Mouse (Mus musculus) erythroblast, embryonic 14.5 days (primary cell): Measurements from ENCODE around the gene Creb3l1. TPM values are rescaled to one million over a fixed set of nuclear protein-coding genes. Genes with fewer than 3 reads are reported as not detected.
A peak's percentile ranks its signal among the peaks of the same experiment; 100 is the strongest.

ENCODE experiments used
- H3K27me3 ChIP-seq: 2 replicates; pipeline ENCODE4 v1.6.1; 2012; ENCODE audit warnings: inconsistent platforms; ENCODE audit not compliant: control insufficient read depth
- H3K36me3 ChIP-seq: 2 replicates; pipeline ENCODE4 v1.6.1; 2012; ENCODE audit warnings: mild to moderate bottlenecking, inconsistent platforms; ENCODE audit not compliant: control insufficient read depth
- H3K4me1 ChIP-seq: 2 replicates; pipeline ENCODE4 v1.6.1; 2012; ENCODE audit warnings: inconsistent platforms; ENCODE audit not compliant: control insufficient read depth
- H3K4me3 ChIP-seq: replicated peaks from 2 replicates; pipeline ENCODE3; 2012; ENCODE audit warnings: moderate library complexity, mild to moderate bottlenecking, inconsistent platforms
- H3K9me3 ChIP-seq: 2 replicates; pipeline ENCODE4 v1.6.1; 2012; ENCODE audit warnings: low read length, inconsistent platforms, mixed read lengths; ENCODE audit not compliant: control insufficient read depth
- GATA1 ChIP-seq: IDR thresholded peaks from 2 replicates; pipeline ENCODE4 v1.6.1; 2012; ENCODE audit warnings: low read length, inconsistent platforms, mixed read lengths
- TAL1 ChIP-seq: IDR thresholded peaks from 3 replicates; pipeline ENCODE4 v1.6.1; 2012; ENCODE audit warnings: low read length, inconsistent platforms, mixed read lengths
- polyA plus RNA-seq: library from polyadenylated mRNA; stranded (reverse); fragments of >175 nt; gene quantifications from 2 replicates; pipeline ENCODE4 v1.2.3, GENCODE M21; 2012

Creb3l1 gene
- polyA plus RNA-seq, 1 experiment = 0.03 TPM

DNA sequence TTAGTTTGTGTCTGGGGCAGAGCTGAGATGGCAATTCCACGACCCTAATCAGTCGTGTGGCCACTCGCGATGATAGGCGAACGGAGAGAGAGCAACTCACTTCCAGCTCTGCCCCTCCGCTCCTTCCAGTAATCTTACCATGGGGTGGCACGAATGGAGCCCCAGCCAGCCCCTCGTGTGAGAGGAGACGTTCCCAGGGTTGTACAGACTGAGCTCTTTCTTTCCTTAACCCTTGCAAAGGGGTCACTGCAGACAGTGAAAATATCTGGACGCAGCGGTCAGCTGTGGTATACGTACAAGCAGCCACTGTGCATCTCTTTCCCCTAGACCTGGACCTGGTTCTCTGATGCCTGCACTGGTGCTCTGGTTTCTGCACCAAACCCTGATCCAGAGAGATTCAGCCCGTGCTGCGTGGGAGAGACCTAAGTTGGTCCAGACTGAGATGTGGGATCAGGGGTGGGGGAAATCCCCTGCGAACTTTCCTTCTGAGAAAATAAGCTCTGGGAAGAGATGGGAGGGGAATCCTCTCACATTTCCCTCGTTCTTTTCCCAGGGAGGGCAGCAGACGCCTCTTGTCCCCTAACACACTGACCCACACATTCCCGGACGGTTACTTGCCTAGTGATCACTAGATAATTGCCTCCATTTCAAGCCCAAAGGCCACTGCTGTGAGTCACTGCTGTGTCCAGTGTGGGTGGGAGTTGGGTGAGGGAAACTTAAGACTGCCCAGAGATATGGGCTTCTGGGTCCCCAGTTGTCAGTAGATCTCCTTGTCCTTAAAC is 15.5 kb downstream of the Creb3l1 start:
- Histone ChIP-seq H3K4me3 (peak overlapping the region; percentile 67), H3K9me3 (no peaks in the 10 kb centered on the region), H3K27me3 (peaks cover 16% of the 10 kb centered on the region), H3K4me1 (peaks cover 27% of the 10 kb centered on the region), H3K36me3 (no peaks in the 10 kb centered on the region)
- TF ChIP-seq TAL1 = no peak
- no peak for TF ChIP-seq GATA1

DNA sequence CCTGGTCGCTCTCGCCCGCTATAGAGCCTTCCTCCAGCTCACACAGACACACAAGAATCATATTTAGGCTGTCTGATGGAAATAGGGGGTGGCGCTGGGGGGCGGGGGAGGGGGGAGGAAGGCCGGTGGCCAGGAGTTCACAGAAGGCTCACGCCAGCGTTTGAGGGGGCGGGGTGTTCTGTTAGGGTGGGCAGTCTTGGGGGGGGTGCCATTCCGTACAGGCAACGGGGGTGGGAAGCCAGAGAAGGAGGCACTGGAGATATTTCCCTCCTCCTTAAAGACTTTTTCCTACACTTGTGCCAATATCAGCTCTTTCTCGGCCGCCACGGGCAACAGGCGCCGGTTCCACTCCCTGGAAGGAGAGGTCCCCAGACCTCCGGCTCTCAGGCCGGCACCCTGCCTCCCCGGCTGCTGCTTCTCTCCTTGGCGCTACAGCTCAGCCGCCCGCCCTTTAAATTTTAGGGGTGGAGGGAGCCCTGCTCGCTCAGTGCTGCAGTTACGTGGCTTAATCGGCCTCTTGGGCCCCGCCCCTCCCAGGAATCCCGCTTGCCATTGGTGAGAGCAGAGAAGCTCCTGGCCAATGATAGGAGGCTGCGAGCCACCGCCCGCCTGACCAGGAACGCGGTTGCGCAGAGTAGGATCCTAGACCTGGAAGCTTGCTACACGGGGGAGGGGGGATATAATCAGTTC is 16.2 kb downstream of the Creb3l1 start:
- TF ChIP-seq TAL1 (no peak), GATA1 (no peak)
- Histone ChIP-seq H3K27me3 (peaks cover 18% of the 10 kb centered on the region), H3K4me3 (peak overlapping the region; percentile 67), H3K36me3 (no peaks in the 10 kb centered on the region), H3K9me3 (no peaks in the 10 kb centered on the region), H3K4me1 (peaks cover 27% of the 10 kb centered on the region)

DNA sequence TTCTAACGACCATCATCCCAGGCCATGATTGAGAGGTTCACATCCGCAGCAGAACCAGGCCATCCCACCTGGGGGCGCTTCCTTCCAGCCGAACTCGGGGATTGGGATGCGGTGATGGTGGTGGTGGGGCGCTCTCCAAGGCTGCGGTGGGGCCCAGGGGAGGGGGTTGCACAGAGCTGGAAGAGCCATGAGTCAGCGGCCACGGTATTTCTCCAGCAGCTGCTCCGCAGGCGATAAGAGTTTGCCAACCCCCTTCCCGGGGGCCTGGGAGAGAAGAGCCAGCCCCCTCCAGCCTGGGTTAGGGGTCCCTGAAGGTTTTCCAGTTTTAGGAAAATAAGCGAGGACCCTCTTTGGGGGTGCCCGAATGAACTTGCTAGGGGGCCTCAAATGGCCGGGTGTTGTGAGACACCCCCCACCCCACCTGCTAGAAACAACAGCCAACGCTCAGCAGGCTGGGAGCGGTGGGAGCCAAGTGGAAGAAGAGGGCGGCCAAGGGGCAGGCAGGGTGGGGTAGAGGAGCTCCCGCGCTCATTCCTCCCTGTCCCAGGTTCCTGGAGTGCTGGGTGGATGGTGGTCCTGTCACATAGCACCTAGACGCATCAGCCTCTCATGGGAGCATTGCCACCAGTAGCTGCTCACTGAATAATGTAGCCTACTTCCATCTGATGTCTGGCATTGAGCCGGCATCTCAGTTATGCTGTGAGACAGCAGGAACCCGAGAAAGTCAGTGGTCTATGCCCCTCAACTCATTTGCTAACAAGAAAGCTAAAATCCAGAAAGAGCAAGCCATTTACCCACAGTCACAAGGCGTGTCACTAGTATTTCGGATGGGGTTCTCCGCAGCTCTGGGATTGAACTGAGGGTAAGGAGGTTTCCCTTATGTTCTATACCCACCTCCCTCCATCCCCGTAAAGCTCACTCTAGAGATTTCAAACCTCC is 17.1 kb downstream of the Creb3l1 start:
- H3K4me1 ChIP-seq = peaks cover 27% of the 10 kb centered on the region
- peaks cover 18% of the 10 kb centered on the region for H3K27me3 ChIP-seq
- TF ChIP-seq GATA1 (no peak), TAL1 (no peak)

DNA sequence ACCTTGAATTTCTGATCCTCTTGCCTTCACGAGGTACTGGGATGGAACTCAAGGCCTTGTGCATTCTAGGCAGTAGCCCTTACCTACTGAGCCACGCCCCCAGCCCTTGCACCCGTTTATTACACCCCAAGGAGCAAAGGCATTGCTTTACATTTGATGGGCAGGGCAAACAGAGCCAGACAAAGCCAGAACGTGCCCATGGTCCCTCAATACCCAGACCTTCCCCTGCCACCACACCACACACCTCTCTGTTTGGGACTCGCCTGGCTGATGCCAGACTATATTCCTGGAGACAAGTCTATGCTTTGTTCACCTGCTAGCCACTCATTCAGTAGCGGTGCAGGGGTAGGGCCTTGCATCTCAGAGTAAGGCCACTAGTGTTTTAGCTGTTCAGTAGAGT is 17.8 kb downstream of the Creb3l1 start:
- Histone ChIP-seq H3K4me3 (no peak overlapping the region), H3K9me3 (no peaks in the 10 kb centered on the region)

More for the DNA sequence above, 17.1 kb downstream of the Creb3l1 start:
- no peaks in the 10 kb centered on the region for H3K9me3 ChIP-seq
- H3K36me3 ChIP-seq = no peaks in the 10 kb centered on the region
- H3K4me3 ChIP-seq = peak overlapping the region; percentile 67

DNA sequence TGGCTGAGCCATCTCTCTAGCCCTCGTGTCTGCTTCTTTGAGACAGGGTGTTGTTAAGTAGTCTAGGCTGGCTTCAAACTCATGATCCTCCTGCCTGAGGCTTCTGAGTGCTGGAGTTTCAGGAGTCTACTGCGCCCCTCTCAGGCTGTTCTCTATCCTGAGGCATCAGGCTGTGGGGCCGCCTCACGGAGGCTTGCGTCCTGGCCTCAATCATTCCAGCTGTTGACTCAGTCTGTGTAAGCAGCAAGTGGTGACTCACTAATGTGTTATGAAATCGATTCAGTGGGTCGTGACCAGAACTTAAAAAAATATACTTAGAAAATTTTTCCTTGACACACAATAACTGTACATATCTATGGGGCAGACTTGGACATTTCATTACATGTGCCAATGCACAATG is 19.7 kb downstream of the Creb3l1 start:
- Histone ChIP-seq H3K4me3 (no peak overlapping the region), H3K27me3 (peaks cover 22% of the 10 kb centered on the region), H3K4me1 (peaks cover 27% of the 10 kb centered on the region), H3K36me3 (no peaks in the 10 kb centered on the region), H3K9me3 (no peaks in the 10 kb centered on the region)
- no peak for TF ChIP-seq TAL1
- TF ChIP-seq GATA1 = no peak

More for the DNA sequence above, 17.8 kb downstream of the Creb3l1 start:
- Histone ChIP-seq H3K36me3 (no peaks in the 10 kb centered on the region), H3K4me1 (peaks cover 27% of the 10 kb centered on the region), H3K27me3 (peaks cover 23% of the 10 kb centered on the region)
- TF ChIP-seq TAL1 (no peak), GATA1 (no peak)

DNA sequence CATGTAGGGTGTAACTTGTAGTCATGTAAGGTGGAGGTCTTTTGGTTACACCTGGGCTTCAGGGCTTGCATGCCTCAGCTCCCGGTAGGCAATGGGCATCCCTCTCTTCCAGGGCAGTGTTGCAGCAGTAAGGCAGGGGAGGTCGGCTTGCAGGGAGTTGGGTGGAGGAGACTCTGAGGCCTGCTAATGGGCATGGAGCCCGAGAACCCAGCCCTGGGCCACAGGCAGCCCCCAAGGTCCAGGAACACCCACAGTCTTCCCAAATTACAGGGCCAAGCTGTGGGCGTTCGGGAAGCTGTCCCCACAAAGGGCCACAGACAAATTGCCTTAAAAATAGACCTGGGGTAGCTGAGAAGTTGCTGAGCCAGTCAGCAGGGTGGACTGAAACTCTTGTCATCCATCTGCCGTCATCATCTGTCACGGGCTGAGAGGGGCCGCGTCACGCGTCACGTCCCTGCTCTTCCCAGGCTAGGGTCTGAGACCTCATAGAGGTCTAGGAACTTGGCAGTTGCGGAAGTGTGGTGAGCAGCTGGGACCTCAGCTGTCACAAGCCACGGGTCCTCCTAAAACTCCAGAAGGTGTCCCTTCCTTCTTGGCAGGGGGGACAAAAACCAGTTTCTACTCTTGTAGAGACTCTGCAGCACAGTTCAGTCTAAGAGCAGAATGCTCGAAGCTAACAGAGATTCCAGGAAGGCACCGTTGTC is 26.2 kb downstream of the Creb3l1 start:
- peaks cover 10% of the 10 kb centered on the region for H3K27me3 ChIP-seq
- H3K4me1 ChIP-seq = no peaks in the 10 kb centered on the region
- no peaks in the 10 kb centered on the region for H3K36me3 ChIP-seq
- TF ChIP-seq GATA1 = no peak
- TF ChIP-seq TAL1 = no peak
- no peak overlapping the region for H3K4me3 ChIP-seq
- no peaks in the 10 kb centered on the region for H3K9me3 ChIP-seq

DNA sequence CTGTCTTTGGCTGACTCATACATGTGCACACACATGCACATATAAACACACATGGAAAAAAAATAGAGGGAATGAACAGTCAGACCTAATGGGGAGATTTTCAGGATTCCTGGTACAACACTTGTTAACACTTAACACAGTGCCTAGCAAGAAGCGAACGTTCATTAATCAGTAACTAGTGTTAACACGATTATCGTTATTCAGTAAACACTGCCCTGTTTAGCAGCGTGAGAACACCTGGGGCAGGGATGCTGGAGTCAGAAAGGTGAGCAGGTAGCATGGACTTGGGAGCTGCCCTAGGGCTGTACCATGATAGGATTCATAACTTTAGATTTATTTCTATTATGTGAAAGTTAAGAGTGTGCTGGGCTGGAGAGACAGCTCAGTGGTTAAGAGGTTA is 28.3 kb downstream of the Creb3l1 start:
- no peak overlapping the region for H3K4me3 ChIP-seq
- peaks cover 4% of the 10 kb centered on the region for H3K27me3 ChIP-seq
- H3K4me1 ChIP-seq = no peaks in the 10 kb centered on the region
- no peaks in the 10 kb centered on the region for H3K9me3 ChIP-seq
- no peaks in the 10 kb centered on the region for H3K36me3 ChIP-seq
- TF ChIP-seq GATA1 = no peak
- TF ChIP-seq TAL1 = no peak

DNA sequence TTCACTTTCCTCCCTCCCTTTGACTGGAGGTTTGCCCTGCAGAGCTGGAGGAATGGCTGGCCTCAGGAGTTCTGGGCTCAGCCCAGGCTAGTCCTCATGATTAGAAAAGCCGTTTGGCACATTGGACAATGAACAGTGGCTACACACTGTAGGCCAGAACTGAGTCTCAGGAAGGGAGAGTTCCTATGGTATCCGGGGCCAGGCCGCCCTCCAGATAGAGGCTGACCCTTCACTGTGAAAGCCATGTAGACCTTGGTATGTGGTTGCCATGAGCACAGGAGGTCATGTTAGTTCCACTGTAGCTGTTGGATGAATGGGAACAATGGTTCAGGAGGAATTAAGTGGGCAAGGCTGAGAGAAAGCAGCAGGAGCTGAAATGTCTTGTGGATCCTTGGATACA is 30.9 kb downstream of the Creb3l1 start:
- no peaks in the 10 kb centered on the region for H3K36me3 ChIP-seq
- peaks cover 5% of the 10 kb centered on the region for H3K9me3 ChIP-seq
- no peak overlapping the region for H3K4me3 ChIP-seq
- no peaks in the 10 kb centered on the region for H3K4me1 ChIP-seq
- H3K27me3 ChIP-seq = peaks cover 4% of the 10 kb centered on the region
- no peak for TF ChIP-seq TAL1
- TF ChIP-seq GATA1 = no peak
